Mouse (Mus musculus) lung, postnatal 0 days (tissue): ENCODE results near the gene Fbrsl1. TPM values are rescaled to one million over a fixed set of nuclear protein-coding genes. Genes with fewer than 3 reads are reported as not detected.

Experiments used
- ATAC-seq: fragments of 200-750 bp; cut with Nextera tagmentation; 2 replicates; pipeline ENCODE4 v1.8.0; 2017; ENCODE audit warnings: moderate library complexity
- DNase-seq: peaks from one replicate; pipeline ENCODE4 v3.0.0-alpha.2; 2016; ENCODE audit warnings: low spot score
- H3K27ac ChIP-seq: fragments of 300-500 bp; sonication (generic); 2 replicates; pipeline ENCODE4 v1.5.1; 2014; ENCODE audit warnings: antibody characterized with exemption, mild to moderate bottlenecking, low read length, mixed read lengths
- H3K27me3 ChIP-seq: fragments of 300-500 bp; sonication (generic); replicated peaks from 2 replicates; pipeline ENCODE4 v1.6.1; 2014; ENCODE audit warnings: low read length, mixed read lengths; ENCODE audit not compliant: insufficient read depth
- H3K36me3 ChIP-seq: fragments of 300-500 bp; sonication (generic); 2 replicates; pipeline ENCODE4 v1.6.1; 2014; ENCODE audit warnings: low read length, mixed read lengths; ENCODE audit not compliant: insufficient read depth
- H3K4me1 ChIP-seq: fragments of 300-500 bp; sonication (generic); 2 replicates; pipeline ENCODE4 v1.6.1; 2014; ENCODE audit warnings: antibody characterized with exemption, low read depth, low read length, mixed read lengths; ENCODE audit not compliant: insufficient read depth
- H3K4me2 ChIP-seq: fragments of 300-500 bp; sonication (generic); replicated peaks from 2 replicates; pipeline ENCODE4 v1.6.1; 2014; ENCODE audit warnings: low read depth, mild to moderate bottlenecking, low read length, moderate library complexity, mixed read lengths
- H3K4me3 ChIP-seq: fragments of 300-500 bp; sonication (generic); 2 replicates; pipeline ENCODE4 v1.5.1; 2014; ENCODE audit warnings: low read depth, low read length
- H3K9ac ChIP-seq: fragments of 300-500 bp; sonication (generic); replicated peaks from 2 replicates; pipeline ENCODE4 v1.6.1; 2014; ENCODE audit warnings: low read depth, mild to moderate bottlenecking
- H3K9me3 ChIP-seq: fragments of 300-500 bp; sonication (generic); 2 replicates; pipeline ENCODE4 v1.6.1; 2016; ENCODE audit warnings: low read length, mixed read lengths
- CTCF ChIP-seq: IDR thresholded peaks from 2 replicates; pipeline ENCODE4 v1.5.1; 2016; ENCODE audit warnings: antibody characterized with exemption, mild to moderate bottlenecking
- EP300 ChIP-seq: IDR thresholded peaks from 2 replicates; pipeline ENCODE4 v1.6.1; 2016; ENCODE audit warnings: antibody characterized with exemption, mild to moderate bottlenecking, control low read depth
- WGBS: fragments of 180-500 bp; shearing (Covaris S2); extraction: QIAGEN DNeasy Blood & Tissue Kit; methylation state at CpG from one replicate; pipeline ENCODE4 v1.1.7; 2014; 5-methylcytosine and 5-hydroxymethylcytosine counted together
- polyA plus RNA-seq: library from polyadenylated mRNA; unstranded; fragments of >200 nt; fragmentation: Nextera tagmentation; extraction: Ambion mirVana; gene quantifications from 2 replicates; pipeline ENCODE4 v1.2.1, GENCODE M21; 2015

Gene Fbrsl1
- polyA plus RNA-seq, 1 experiment from 2014 or later = 10.4 TPM

DNA sequence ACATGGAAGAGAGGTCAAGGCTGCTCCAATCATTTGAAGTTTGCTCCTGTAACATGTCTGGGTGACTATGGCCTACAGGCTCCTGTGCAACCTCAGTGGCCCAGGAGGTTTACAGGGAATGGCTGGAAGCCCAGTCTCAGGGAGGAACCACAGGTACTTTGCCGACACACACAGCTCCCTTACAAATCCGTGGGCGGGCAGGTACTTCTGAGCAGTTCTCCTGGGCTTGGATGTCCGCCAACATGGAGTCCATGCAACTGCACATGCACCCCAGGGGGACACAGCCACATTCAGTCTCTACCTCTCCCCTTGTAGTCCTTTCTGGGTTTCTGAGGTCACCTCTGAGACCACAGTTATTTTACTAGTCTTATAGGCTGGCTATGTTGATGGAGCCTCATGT is 28.1 kb downstream of the Fbrsl1 start:
- Histone ChIP-seq H3K9me3 (no peaks in the 10 kb centered on the region), H3K27ac (no peak overlapping the region), H3K4me3 (no peak overlapping the region), H3K4me1 (no peaks in the 10 kb centered on the region), H3K9ac (no peak overlapping the region), H3K27me3 (no peaks in the 10 kb centered on the region), H3K4me2 (no peak overlapping the region), H3K36me3 (peaks cover 4% of the 10 kb centered on the region)
- WGBS = 50% methylated on average over 4 of the region's 4 CpGs
- TF ChIP-seq EP300 (no peak), CTCF (no peak)
- ATAC-seq (no peak), DNase-seq (no peak)

DNA sequence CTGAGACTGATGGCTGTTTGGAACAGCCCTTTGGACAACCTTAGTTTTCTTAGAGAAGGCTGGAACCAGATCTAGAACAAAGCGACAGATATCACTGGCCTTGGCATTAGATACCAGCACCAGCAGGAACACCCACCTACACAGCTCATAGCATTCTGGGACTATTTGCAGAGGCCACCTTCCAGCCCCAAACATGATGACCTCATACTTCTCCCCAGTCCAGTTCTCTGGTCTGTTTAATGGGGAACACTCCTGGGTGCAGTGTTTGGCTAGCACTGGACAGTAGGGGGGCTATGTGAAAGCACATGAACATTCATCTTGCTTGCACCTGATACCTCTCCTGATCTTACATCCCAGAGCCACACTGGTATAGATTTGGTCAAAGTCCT is 29.8 kb downstream of the Fbrsl1 start:
- H3K9me3 ChIP-seq = no peaks in the 10 kb centered on the region
- TF ChIP-seq CTCF = no peak
- no peak for TF ChIP-seq EP300
- ATAC-seq (no peak), DNase-seq (no peak)
- H3K27me3 ChIP-seq = no peaks in the 10 kb centered on the region
- H3K4me1 ChIP-seq = no peaks in the 10 kb centered on the region
- H3K9ac ChIP-seq = no peak overlapping the region
- 95% methylated on average over 1 of the region's 1 CpGs for WGBS
- H3K4me3 ChIP-seq = no peak overlapping the region
- H3K4me2 ChIP-seq = no peak overlapping the region
- peaks cover 11% of the 10 kb centered on the region for H3K36me3 ChIP-seq
- no peak overlapping the region for H3K27ac ChIP-seq

DNA sequence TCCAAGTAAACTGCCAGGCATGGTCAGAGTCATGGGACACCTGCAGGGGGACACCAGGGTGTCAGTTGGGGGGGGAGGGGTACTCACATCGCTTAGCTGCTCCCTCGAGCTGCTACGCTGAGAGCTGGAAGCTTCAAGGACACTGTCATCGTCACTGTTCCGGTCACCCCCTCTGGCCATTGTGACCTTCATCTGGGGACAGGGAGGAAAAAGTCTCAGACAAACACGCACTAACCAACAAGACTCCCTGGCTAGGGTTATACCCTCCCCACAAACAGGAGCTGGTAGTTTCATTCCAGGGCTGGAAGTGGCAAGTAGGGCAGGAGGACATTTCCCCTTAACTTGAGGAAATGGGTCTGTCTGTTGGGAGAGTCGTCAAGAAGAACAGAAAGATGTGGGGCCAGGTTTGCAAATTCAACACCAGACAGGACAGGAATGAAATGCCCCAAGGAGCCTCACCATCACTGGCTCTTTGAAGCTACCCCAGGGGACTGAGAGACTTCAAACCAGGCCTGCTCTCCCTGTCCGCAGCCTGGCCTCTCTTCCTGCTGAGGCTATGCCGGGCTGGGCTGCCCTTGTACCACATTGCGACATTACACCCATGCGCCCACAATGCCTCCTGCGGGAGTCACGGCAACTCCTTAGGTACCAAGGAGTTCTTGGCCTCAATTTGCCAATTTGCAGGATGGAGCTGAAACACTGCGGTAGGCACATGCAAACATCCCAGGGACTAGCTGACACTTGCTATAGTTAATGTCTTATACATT is 30.4 kb downstream of the Fbrsl1 start:
- WGBS = 59% methylated on average over 14 of the region's 14 CpGs
- Histone ChIP-seq H3K27ac (no peak overlapping the region), H3K36me3 (peaks cover 11% of the 10 kb centered on the region), H3K9ac (no peak overlapping the region), H3K27me3 (no peaks in the 10 kb centered on the region), H3K4me2 (no peak overlapping the region), H3K9me3 (no peaks in the 10 kb centered on the region), H3K4me1 (no peaks in the 10 kb centered on the region), H3K4me3 (no peak overlapping the region)
- no peak for TF ChIP-seq EP300
- TF ChIP-seq CTCF = no peak
- no peak for DNase-seq
- ATAC-seq = no peak

DNA sequence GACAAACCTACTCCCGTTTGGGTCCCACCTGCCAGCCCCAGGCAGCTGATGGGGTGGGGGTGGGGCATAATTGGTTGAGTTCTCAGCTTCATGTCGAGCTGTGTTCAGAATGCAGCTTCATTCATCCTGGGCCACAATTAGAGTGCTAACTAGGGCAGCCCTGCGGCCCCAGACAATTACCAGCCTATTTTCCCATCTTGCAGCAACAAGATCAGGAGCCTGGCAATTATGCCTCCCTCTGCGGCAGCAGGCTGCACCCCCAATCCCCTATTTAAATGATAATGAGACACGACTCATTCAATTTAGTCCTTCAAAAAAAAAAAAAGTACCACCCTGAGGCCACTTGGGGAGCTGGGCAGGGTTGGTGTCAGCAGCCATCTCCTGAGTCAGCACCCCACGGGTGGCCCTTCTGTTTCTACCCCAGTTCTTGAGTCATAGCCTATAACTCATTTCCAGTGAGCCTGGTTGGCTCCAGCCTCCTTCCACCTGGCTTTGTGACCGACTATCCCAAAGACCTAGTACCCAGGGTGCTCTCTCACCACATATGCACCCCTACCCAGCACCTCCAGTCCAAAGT is 31.4 kb downstream of the Fbrsl1 start:
- no peaks in the 10 kb centered on the region for H3K27me3 ChIP-seq
- DNase-seq (no peak), ATAC-seq (no peak)
- H3K4me1 ChIP-seq = no peaks in the 10 kb centered on the region
- TF ChIP-seq EP300 (no peak), CTCF (no peak)
- WGBS = 45% methylated on average over 7 of the region's 7 CpGs
- H3K9me3 ChIP-seq = no peaks in the 10 kb centered on the region
- H3K4me2 ChIP-seq = no peak overlapping the region
- peaks cover 11% of the 10 kb centered on the region; the same call in 1 of the 2 replicates for H3K36me3 ChIP-seq
- H3K9ac ChIP-seq = no peak overlapping the region
- H3K27ac ChIP-seq = no peak overlapping the region
- H3K4me3 ChIP-seq = no peak overlapping the region

DNA sequence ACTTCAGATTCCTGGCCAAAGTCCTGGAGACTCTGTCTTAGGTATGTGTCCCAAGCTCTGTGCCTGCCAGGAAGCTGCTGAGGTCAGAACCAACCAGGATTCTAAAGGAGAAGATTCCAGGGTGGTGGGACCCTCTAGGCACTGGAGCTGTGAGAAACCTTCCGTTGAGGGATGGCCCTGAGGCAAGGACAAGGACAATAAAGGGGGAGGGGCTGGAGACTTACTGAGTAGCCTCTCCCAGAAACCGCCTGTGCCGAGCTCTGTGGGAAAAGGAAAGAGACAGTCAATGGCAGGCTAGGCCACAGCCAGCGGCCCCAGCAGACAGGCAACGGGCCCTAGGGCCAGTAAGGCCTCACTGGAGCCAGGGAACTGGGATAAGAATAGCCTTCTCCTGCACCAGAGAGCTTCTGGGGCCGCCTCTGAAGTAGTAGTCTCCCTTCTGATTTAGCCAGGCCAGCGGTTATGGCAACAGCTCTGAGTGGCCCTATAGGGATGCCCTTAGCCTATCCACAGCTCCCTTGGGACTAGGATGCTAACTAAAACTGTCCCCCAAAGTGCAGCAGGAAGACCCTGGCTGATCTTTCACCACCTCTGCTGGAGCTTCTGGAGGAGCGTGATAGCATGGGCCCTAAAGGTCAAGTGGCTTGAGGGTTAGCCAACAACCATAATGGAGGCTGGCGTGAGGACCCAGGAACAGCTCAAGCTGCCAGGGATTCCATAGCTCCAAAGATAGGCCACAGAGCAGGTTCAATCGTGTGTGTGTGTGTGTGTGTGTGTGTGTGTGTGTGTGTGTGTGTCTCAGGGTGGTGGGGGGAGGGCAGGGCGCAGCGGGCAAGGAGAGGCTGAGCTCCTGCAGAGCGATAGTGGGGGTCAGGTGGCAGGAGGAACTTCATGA is 32.2 kb downstream of the Fbrsl1 start:
- Histone ChIP-seq H3K4me1 (no peaks in the 10 kb centered on the region), H3K4me3 (no peak overlapping the region), H3K9ac (no peak overlapping the region), H3K4me2 (no peak overlapping the region), H3K27me3 (no peaks in the 10 kb centered on the region), H3K36me3 (peaks cover 11% of the 10 kb centered on the region), H3K9me3 (no peaks in the 10 kb centered on the region), H3K27ac (no peak overlapping the region)
- DNase-seq (no peak), ATAC-seq (no peak)
- WGBS = 54% methylated on average over 13 of the region's 13 CpGs
- TF ChIP-seq CTCF (no peak), EP300 (no peak)

DNA sequence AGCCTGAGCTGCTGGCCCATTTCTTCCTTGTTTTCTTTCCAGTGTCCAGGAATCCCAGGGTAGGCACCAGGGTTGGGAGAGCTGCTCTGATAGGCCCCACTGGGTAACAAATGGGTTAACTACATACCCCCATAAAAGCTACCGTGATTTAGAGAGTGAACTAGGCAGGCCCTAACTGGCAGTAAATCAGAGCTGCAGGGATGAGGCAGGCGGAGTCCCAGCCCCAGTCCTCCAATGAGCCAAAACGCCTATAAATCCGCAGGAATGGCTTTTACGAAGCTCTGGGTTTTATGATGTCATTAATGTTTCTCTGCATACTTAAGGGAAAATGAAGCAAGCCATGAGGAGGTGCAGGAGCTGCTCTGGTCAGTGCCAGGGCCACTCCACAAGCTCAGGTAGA is 33.3 kb downstream of the Fbrsl1 start:
- no peak overlapping the region for H3K9ac ChIP-seq
- WGBS = 71% methylated on average over 5 of the region's 5 CpGs

More for the DNA sequence above, 33.3 kb downstream of the Fbrsl1 start:
- no peak overlapping the region for H3K4me3 ChIP-seq
- H3K9me3 ChIP-seq = no peaks in the 10 kb centered on the region
- no peak for TF ChIP-seq CTCF
- TF ChIP-seq EP300 = no peak
- H3K27ac ChIP-seq = no peak overlapping the region
- DNase-seq (no peak), ATAC-seq (no peak)
- no peaks in the 10 kb centered on the region for H3K27me3 ChIP-seq
- no peak overlapping the region for H3K4me2 ChIP-seq
- no peaks in the 10 kb centered on the region for H3K4me1 ChIP-seq
- peaks cover 11% of the 10 kb centered on the region for H3K36me3 ChIP-seq
